Mouse (Mus musculus): ENCODE data around the gene Paf1. TPM values are rescaled to one million over a fixed set of nuclear protein-coding genes. Genes with fewer than 3 reads are reported as not detected.

The Paf1 gene
- 96.1 and 109 TPM in 2 replicates for polyA plus RNA-seq (2015; fragmentation: Nextera tagmentation; extraction: Ambion mirVana)

DNA sequence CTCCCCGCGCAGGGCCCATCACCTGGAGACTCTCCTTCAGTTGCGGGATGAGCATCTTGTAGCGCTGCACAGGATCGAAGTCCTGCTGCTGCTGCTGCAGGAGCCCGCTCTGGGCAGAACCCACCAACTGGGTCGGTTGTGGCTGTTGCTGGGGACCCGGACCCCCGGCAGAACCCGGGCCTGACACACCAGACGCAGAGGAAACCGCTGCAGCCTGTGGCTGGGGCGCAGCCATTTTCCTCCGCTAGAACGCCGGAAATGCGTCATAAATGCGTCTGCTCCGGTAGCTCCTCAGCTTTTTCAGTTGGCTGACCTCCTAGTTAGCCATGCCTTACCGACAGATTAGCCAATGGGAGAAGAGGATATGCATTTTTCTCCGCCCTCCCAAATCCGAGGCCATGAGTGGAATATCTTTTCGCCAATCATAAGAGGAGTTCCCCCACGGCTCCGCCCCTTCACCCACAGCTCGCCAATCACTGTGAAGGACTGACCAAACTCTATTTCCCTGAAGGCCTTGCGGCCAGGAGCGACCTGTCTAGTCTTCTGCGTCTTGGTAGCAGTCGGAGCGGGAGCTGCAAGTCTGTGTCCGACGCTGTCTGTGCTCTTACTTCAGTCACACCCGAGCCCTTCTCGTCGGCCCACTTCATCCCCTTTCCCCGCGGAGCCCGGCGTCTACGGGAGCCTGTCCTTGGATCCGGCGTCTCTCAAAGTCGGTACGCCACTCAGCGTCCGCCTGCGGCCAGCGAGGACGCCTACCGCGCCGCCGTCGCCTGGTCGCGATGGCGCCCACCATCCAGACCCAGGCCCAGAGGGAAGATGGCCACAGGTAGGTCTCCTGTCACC is at the start of gene Paf1, which contains the start of gene Med29:
TSS of gene Paf1 (plus strand) at position 523 of the 843 bp plus-strand sequence.
TSS of gene Med29 (minus strand) at position 280 of the 843 bp plus-strand sequence.
- peak within 1 kb of the TSS; percentile 97 for H3K4me3 ChIP-seq (ENCODE audit: low read depth, low read length)
- H3K27me3 ChIP-seq (ENCODE audit: control insufficient read depth, insufficient read depth, low read depth, low read length): no peaks in the 10 kb centered on the region
- peak within 1 kb of the TSS; percentile 88 for H3K9ac ChIP-seq (ENCODE audit: low read depth, low read length)
- peak; percentile 99 for ATAC-seq
- peak within 1 kb of the TSS; percentile 97 for H3K4me2 ChIP-seq (ENCODE audit: low read length)
- H3K4me1 ChIP-seq (ENCODE audit: control insufficient read depth, insufficient read depth, low read length): peaks cover 15% of the 10 kb centered on the region
- WGBS: under 1% methylated on average over 56 of the region's 58 CpGs
- peak within 1 kb of the TSS; percentile 81 for H3K27ac ChIP-seq (ENCODE audit: low read length)
- peaks cover 24% of the 10 kb centered on the region for H3K36me3 ChIP-seq (ENCODE audit: control insufficient read depth, insufficient read depth, low read length)
- H3K9me3 ChIP-seq (replicated peaks; ENCODE audit: control insufficient read depth, low read length, poor library complexity, severe bottlenecking): no peaks in the 10 kb centered on the region

DNA sequence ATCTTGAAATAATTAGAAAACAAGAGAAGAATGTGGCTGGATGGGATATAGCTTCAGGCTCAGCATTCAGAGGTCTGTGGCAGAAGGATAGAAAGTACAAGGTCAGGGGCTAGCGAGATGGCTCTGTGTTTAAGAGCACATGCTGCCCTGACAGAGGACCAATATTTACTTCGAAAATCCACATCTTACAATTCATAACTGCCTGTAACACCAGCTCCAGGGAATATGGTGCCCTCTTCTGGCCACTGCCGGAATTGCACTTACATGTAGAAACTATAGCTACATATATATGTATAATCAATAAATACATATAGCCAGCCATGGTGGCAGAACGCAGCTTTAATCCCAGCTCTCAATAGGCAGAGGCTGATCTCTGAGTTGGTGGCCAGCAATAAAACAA is 48.1 kb upstream of the Paf1 start:
- H3K27ac ChIP-seq (ENCODE audit: low read length): no peak overlapping the region
- 5% methylated on average over 4 of the region's 4 CpGs for WGBS
- no peaks in the 10 kb centered on the region for H3K9me3 ChIP-seq (replicated peaks; ENCODE audit: control insufficient read depth, low read length, poor library complexity, severe bottlenecking)
- 0 out of 2 replicates have a peak, but pooled peaks have one; percentile 25 for ATAC-seq
- no peaks in the 10 kb centered on the region for H3K27me3 ChIP-seq (ENCODE audit: control insufficient read depth, insufficient read depth, low read depth, low read length)
- no peaks in the 10 kb centered on the region for H3K36me3 ChIP-seq (ENCODE audit: control insufficient read depth, insufficient read depth, low read length)
- no peak overlapping the region for H3K4me3 ChIP-seq (ENCODE audit: low read depth, low read length)
- no peak overlapping the region for H3K4me2 ChIP-seq (ENCODE audit: low read length)
- no peak overlapping the region for H3K9ac ChIP-seq (ENCODE audit: low read depth, low read length)
- peaks cover 2% of the 10 kb centered on the region; the same call in 1 of the 2 replicates for H3K4me1 ChIP-seq (ENCODE audit: control insufficient read depth, insufficient read depth, low read length)

DNA sequence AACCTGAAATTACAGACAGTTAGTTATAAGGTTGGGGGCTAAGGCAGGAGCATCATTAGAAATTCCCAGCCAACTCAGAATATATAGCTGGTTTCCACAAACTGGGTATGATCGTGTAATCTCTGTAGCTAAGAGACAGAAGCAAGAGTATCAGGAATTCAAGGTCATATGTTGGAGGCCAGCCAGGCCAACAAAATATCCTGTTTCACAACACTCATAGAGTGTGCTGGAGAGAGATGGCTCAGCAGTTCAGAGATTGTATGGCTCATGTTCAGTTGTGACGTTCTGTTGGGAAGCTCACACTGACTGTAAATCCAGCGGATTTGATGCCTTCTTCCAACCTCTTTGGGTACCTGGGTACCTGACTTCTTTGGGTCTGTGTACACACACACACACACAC is 45.0 kb upstream of the Paf1 start:
- no peak overlapping the region for H3K9ac ChIP-seq (ENCODE audit: low read depth, low read length)
- no peaks in the 10 kb centered on the region for H3K27me3 ChIP-seq (ENCODE audit: control insufficient read depth, insufficient read depth, low read depth, low read length)
- H3K4me2 ChIP-seq (ENCODE audit: low read length): no peak overlapping the region
- H3K9me3 ChIP-seq (replicated peaks; ENCODE audit: control insufficient read depth, low read length, poor library complexity, severe bottlenecking): no peaks in the 10 kb centered on the region
- WGBS: 76% methylated on average over 3 of the region's 3 CpGs
- H3K36me3 ChIP-seq (ENCODE audit: control insufficient read depth, insufficient read depth, low read length): no peaks in the 10 kb centered on the region
- H3K4me3 ChIP-seq (ENCODE audit: low read depth, low read length): no peak overlapping the region
- H3K27ac ChIP-seq (ENCODE audit: low read length): no peak overlapping the region
- peaks cover 18% of the 10 kb centered on the region for H3K4me1 ChIP-seq (ENCODE audit: control insufficient read depth, insufficient read depth, low read length)
- no peak for ATAC-seq

GRCm38 (mm10) chr7:28348601-28349000 is 44.1 kb upstream of the Paf1 start:
- Histone ChIP-seq H3K27ac (ENCODE audit: low read length) (no peak overlapping the region), H3K36me3 (ENCODE audit: control insufficient read depth, insufficient read depth, low read length) (0 out of 2 replicates have a peak, but pooled peaks cover under 1% of the 10 kb centered on the region), H3K4me2 (ENCODE audit: low read length) (no peak overlapping the region), H3K4me1 (ENCODE audit: control insufficient read depth, insufficient read depth, low read length) (peaks cover 18% of the 10 kb centered on the region), H3K4me3 (ENCODE audit: low read depth, low read length) (no peak overlapping the region), H3K9ac (ENCODE audit: low read depth, low read length) (no peak overlapping the region), H3K9me3 (replicated peaks; ENCODE audit: control insufficient read depth, low read length, poor library complexity, severe bottlenecking) (no peaks in the 10 kb centered on the region), H3K27me3 (ENCODE audit: control insufficient read depth, insufficient read depth, low read depth, low read length) (no peaks in the 10 kb centered on the region)
- 84% methylated on average over 7 of the region's 7 CpGs for WGBS
- ATAC-seq: no peak

DNA sequence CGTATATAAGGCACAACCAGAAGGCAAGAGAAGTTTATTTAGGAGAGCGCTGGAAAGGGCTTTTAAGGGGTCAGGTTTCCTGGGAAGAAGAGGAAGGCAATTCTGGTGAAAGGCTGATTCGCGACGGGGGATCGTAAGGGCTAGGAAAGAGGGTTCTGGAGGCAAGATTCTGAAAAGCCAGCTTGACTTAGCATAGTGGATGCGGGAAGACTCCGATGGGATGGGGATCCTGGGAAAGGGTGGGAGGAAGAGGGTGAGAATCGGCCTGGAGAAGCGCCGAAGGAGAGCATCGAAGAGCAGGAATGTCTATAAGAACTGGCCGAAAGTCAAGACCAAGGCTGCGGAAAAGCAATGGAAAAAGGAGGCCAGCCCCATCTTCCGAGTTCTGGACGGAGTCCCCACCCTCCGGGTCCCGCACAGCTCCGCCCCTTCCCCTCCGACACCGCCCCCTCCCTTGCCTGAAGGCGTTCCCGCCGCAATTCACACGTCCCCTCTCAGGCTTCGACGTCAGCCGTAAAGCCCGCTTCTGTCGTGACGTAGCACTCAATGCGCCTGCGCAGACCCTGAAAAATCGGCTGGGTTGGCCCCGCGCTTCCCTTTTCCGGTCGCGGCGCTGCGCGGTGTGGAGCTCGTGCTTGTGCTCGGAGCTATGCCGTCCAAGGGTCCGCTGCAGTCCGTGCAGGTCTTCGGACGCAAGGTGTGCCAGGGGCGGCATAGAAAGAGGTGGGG is 42.4 kb upstream of the Paf1 start, which contains the start of gene Rps16:
TSS of gene Rps16 (plus strand) at position 498 of the 729 bp plus-strand sequence.
- Histone ChIP-seq H3K4me1 (ENCODE audit: control insufficient read depth, insufficient read depth, low read length) (peaks cover 18% of the 10 kb centered on the region), H3K4me2 (ENCODE audit: low read length) (peak within 1 kb of the TSS; percentile 96), H3K27ac (ENCODE audit: low read length) (peak within 1 kb of the TSS; percentile 91), H3K9ac (ENCODE audit: low read depth, low read length) (peak within 1 kb of the TSS; percentile 95), H3K9me3 (replicated peaks; ENCODE audit: control insufficient read depth, low read length, poor library complexity, severe bottlenecking) (no peaks in the 10 kb centered on the region), H3K36me3 (ENCODE audit: control insufficient read depth, insufficient read depth, low read length) (peaks cover 6% of the 10 kb centered on the region; the same call in 1 of the 2 replicates), H3K4me3 (ENCODE audit: low read depth, low read length) (peak within 1 kb of the TSS; percentile 85), H3K27me3 (ENCODE audit: control insufficient read depth, insufficient read depth, low read depth, low read length) (no peaks in the 10 kb centered on the region)
- peak; percentile 92 for ATAC-seq
- WGBS: under 1% methylated on average over 46 of the region's 50 CpGs

DNA sequence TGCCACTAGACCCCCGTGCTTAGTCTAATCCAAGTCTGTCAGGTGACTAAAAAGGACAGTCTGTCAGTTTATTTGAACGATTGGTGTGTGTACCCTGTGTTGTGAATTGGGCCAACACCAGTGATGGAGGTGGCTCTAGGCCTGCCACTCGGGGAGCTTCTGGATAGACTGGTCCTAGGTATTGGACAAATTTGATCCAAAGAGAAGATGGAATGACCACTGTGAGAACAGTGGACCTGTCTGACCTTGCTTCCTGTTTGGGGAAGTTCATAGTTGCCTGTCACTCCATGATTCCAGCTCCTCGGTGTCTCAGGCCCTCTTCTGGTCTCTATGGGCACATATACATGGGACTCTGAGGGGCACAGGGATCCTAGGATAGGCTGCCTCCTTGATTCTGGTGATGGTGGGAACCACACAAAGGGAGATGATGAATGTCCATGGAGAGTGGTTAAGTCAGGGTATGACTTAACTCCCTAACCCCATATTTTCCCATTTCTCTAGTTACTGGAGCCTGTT is 41.0 kb upstream of the Paf1 start:
- 53% methylated on average over 4 of the region's 4 CpGs for WGBS
- peak overlapping the region; percentile 95 for H3K9ac ChIP-seq (ENCODE audit: low read depth, low read length)
- H3K4me2 ChIP-seq (ENCODE audit: low read length): peak overlapping the region; percentile 96
- H3K27me3 ChIP-seq (ENCODE audit: control insufficient read depth, insufficient read depth, low read depth, low read length): no peaks in the 10 kb centered on the region
- ATAC-seq: no peak
- peaks cover 18% of the 10 kb centered on the region for H3K4me1 ChIP-seq (ENCODE audit: control insufficient read depth, insufficient read depth, low read length)
- H3K36me3 ChIP-seq (ENCODE audit: control insufficient read depth, insufficient read depth, low read length): peaks cover 6% of the 10 kb centered on the region; the same call in 1 of the 2 replicates
- no peak overlapping the region for H3K27ac ChIP-seq (ENCODE audit: low read length)
- H3K4me3 ChIP-seq (ENCODE audit: low read depth, low read length): peak overlapping the region; percentile 85
- no peaks in the 10 kb centered on the region for H3K9me3 ChIP-seq (replicated peaks; ENCODE audit: control insufficient read depth, low read length, poor library complexity, severe bottlenecking)

GRCm38 (mm10) chr7:28353267-28353666 is 39.5 kb upstream of the Paf1 start:
- H3K4me2 ChIP-seq (ENCODE audit: low read length): no peak overlapping the region
- no peak overlapping the region for H3K27ac ChIP-seq (ENCODE audit: low read length)
- H3K4me1 ChIP-seq (ENCODE audit: control insufficient read depth, insufficient read depth, low read length): peaks cover 24% of the 10 kb centered on the region
- WGBS: 93% methylated on average over 2 of the region's 2 CpGs
- H3K4me3 ChIP-seq (ENCODE audit: low read depth, low read length): no peak overlapping the region
- H3K27me3 ChIP-seq (ENCODE audit: control insufficient read depth, insufficient read depth, low read depth, low read length): no peaks in the 10 kb centered on the region
- H3K9me3 ChIP-seq (replicated peaks; ENCODE audit: control insufficient read depth, low read length, poor library complexity, severe bottlenecking): no peaks in the 10 kb centered on the region
- no peak overlapping the region for H3K9ac ChIP-seq (ENCODE audit: low read depth, low read length)
- H3K36me3 ChIP-seq (ENCODE audit: control insufficient read depth, insufficient read depth, low read length): peaks cover 6% of the 10 kb centered on the region; the same call in 1 of the 2 replicates
- no peak for ATAC-seq

GRCm38 (mm10) chr7:28354113-28354581 is 38.6 kb upstream of the Paf1 start:
- Histone ChIP-seq H3K4me1 (ENCODE audit: control insufficient read depth, insufficient read depth, low read length) (peaks cover 24% of the 10 kb centered on the region), H3K9me3 (replicated peaks; ENCODE audit: control insufficient read depth, low read length, poor library complexity, severe bottlenecking) (no peaks in the 10 kb centered on the region), H3K27me3 (ENCODE audit: control insufficient read depth, insufficient read depth, low read depth, low read length) (no peaks in the 10 kb centered on the region), H3K9ac (ENCODE audit: low read depth, low read length) (no peak overlapping the region), H3K36me3 (ENCODE audit: control insufficient read depth, insufficient read depth, low read length) (peaks cover 6% of the 10 kb centered on the region; the same call in 1 of the 2 replicates), H3K27ac (ENCODE audit: low read length) (no peak overlapping the region), H3K4me3 (ENCODE audit: low read depth, low read length) (no peak overlapping the region), H3K4me2 (ENCODE audit: low read length) (no peak overlapping the region)
- 90% methylated on average over 3 of the region's 3 CpGs for WGBS
- ATAC-seq: no peak
